Mouse (Mus musculus): ENCODE results near the gene Gm9195.

- TF ChIP-seq CTCF (IDR thresholded peaks at IDR 0.05; ENCODE audit: insufficient read depth, low read depth, low read length) (no peak), POLR2A (IDR thresholded peaks at IDR 0.05; ENCODE audit: insufficient read depth, low read depth, low read length) (no peak)
Observed at GRCm38 (mm10) chr14:72490367-72490766, 1.3 kb downstream of the Gm9195 start.
